Mouse (Mus musculus) spleen, postnatal 4 days (tissue): ENCODE results near the gene Kif12.

Source experiments
- DNase-seq, 2 experiments: peaks; one replicate each; pipeline ENCODE4 v3.0.0; 2022; ENCODE audit warnings: low spot score in 2 of 2

Gene Kif12

DNA sequence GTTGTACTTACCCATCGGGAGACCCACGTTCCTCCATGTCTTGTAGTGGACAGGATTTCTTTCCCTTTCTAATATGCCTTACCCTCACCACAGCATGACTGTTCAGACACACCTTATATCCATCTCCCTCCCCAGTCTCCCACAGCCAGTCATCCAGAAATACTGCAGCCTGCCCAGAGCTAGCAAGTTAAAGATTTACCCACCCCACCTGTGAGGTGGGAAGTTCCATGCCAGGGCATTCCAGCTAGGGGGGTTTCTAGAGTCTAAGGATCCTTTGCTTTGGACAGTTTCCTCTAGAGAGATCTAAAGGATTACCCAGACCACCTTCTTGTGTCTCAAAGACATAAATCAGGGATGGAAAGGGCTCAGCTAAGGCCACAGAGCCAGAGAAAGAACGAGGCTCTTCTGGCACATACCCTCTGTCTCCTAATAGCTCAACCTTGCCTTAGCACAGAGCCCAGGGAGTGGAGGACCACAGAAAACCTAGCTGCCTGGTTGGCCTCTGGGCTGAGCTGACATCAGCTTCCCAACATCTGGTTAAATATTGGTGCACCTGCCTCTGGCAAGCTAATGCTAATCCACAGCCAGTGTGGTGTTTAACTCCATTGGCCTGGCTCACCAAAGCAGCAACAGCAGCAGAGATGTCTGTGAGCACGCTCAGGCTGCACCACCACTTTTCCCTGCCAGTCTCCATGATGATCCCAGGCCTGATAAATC is at the start of gene Kif12:
Gene Kif12 (minus strand): TSS at position 163 of the 717 bp plus-strand sequence.
- DNase-seq, result no peak

- no peak for DNase-seq
Measured at GRCm38 (mm10) chr4:63221096-63221958, 49.4 kb upstream of the Kif12 start.

DNA sequence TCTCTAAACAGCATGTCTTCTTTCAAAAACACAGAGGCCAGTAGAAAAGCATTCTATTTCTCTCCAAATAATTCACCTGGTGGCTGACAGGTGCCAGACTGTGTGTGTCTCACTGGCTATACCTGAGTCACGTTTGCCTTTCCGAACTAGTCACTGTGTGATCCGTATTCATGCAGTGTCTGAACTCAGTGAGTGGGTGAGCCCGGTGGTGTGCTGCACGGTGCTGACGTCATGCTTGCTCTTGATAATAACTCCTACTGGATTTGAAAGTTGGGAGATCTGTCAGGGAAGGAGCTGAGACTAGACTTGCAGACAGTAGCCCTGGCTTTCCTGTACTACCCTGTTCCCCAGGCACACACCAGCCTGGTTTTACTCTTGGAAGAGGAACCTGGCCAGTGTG is 47.7 kb upstream of the Kif12 start:
- DNase-seq, result no peak

GRCm38 (mm10) chr4:63219059-63219458 is 47.1 kb upstream of the Kif12 start:
- DNase-seq, result no peak

GRCm38 (mm10) chr4:63217513-63217912 is 45.6 kb upstream of the Kif12 start:
- DNase-seq, result no peak

DNA sequence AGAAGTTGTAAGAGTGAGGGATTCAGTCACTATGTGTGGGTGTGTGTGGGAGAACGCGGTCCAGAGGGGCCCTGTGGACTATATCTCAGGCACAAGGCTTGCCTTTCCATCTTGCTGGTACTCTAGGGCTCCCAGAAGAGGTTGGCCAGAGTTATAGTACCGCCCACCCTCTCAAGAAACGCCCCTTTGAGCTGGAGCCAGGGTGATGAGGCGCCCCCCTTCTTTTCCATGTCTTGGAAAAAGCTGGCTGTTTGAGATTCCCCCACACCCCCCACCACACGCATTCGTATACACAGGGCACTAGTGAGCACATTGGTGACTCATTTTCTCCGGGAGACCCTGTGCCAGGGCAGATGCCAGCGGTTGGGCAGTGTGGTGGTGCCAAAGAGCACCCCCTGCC is 44.6 kb upstream of the Kif12 start:
- no peak for DNase-seq

- DNase-seq, result peak; percentile 37 to 77
Measured at GRCm38 (mm10) chr4:63215993-63216531, 44.1 kb upstream of the Kif12 start.

DNA sequence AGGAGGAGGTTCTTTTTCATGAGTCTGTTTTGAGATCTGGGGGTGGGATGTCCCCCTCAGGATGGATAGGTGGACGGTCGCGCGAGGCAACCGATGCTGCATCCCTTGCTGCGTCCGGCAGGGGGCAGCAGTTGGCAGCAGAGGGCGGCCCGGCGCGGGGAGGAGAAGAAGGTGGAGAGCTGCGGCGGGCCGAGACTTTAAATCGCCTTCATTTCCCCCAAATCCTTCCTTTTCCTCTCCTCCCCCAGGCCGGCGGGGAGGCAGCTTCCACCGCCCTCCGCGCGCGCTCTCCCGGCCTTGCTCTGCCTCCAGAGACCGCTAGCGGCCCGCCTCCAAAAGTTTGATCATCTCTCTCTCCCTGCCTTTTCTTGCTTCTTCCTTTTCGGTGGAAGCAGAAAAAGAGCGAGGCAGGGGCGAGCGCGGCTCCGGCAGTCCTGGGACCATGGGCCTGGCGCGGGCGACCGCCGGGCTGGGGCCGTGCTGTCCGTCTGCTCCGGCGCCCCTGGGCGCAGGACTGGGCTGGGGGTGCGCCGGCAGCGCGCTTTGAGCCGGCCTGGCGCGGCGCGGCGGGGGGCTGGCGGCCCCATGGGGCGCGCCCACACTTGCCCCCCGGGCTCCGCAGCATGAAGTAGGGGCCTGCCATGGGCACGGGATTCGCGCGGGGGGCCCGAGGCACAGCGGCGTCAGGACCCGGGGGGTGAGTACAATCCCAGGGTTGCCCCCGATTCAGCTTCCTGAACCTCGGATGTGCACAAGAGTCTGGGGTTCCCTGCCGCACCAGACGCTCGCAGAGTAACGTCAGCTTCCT is 43.5 kb upstream of the Kif12 start:
- peak; percentile 67 to 89 for DNase-seq

DNA sequence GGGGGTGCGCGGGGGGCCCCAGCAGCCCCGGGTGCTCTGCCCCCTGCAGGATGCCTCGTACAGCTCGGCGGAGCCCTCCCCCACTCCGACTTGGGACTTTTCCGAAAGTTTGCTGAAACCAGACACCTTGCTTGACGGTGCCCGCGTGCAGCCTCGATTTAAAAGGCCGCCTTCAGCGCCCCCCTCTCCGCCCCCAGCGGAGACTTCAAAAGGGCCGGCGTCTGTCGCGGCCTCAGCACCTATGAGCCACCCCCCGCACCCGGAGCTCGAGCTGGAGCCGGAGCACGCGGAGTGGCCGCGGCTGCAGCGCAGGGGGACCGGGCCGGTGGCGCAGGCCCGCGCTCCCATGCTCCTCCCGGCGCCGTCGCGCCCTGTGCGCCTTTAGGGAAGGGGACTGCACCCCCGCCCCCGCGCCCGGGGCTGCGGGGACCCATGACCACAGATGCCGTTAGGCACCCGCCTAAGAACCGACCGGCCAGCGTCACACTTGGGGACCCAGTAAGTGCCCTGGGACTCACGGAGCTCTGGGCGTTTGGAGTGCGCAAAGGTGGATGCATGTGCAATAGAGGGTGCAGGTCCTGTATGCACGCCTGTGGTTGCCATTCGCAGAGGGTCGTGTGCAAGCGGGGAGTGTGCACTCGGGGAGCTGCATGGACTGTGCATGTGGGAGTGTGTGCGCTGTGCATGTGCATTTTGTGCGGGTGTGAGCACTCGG is 42.1 kb upstream of the Kif12 start, which contains the start of gene Col27a1:
Gene Col27a1 (plus strand): TSS at position 98 of the 715 bp plus-strand sequence.
- DNase-seq, result no peak

DNA sequence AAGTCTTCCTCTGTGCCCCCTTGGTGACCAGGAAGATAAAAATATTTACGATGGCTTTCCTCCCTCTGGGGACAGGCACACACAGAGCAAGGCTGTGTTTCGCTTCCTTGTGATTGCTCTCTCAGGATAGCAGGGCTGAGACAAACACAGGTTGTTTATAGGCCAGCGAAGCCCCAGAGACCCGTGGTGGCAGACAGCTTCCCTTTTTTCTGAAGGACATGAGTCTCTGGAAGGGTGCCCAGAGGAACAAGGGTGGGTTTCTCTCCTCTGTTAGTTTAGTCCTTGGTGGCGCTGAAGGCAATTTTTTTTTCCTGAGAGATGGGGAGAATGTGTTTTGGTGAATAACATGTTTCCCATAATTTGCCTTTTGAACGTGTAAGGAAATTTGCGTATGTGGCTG is 33.7 kb upstream of the Kif12 start:
- peak in 1 of 2 experiments; percentile 18 for DNase-seq

DNA sequence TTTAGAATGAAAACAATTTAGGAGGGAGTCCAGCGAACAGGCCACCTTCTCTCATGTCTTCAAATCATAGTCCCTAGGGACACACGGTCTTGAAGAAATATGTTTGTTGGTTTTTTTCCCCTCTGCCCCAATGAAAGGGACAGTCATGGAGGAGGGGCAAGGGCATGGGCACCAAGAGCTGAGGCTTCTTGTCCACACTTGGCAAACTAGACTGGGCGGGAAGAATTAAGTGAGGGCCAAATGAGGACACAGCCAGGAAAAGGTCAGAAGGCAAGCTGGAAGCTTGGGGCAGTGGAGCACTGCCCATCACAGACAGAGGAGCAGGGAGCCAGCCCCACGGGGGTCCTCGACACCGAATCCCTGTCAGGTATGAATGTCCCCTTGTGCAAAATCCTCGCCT is 31.9 kb upstream of the Kif12 start:
- no peak for DNase-seq

GRCm38 (mm10) chr4:63199366-63199765 is 27.4 kb upstream of the Kif12 start:
- DNase-seq, result no peak

DNA sequence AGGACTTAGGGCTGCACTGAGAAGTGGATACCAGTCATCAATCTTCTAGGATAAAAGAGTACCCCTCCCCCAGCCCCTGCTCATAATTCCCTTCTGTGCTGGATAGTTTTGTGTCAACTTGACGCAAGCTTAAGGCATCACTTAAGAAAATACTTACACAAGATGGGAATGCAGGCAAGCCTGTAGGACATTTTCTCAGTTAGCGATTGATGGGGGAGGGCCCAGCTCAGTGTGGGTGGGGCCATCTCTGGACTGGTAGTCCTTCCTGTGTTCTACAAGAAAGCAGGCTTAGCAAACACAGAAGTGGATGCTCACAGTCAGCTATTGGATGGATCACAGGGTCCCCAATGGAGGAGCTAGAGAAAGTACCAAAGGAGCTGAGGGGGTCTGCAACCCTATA is 22.4 kb upstream of the Kif12 start:
- DNase-seq, result no peak

- DNase-seq, result no peak
Measured at GRCm38 (mm10) chr4:63191641-63192040, 19.7 kb upstream of the Kif12 start.

- DNase-seq, result no peak
Measured at GRCm38 (mm10) chr4:63186281-63186870, 14.4 kb upstream of the Kif12 start.

DNA sequence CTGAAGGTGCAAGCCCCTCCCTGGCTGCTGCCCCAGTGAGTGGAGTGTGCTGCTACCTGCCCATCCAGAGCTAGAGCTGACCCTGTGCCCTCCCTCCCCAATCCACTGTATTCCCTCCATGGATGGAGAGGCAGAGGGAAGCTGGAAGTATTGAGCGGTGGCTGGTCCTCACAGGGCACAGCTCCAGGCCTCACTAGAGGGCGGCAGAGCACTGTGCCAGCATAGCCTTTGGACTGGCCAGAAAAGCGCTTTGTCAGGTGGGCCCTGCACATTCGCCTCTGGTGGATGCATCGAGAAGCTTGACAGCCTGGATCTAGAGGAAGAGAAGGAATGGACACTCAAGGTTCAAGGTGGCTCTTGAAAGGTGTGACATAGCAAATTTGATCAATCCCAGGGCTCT is 9.6 kb upstream of the Kif12 start:
- peak in 1 of 2 experiments; percentile 20 for DNase-seq

GRCm38 (mm10) chr4:63171122-63171521 is 809 bp downstream of the Kif12 start:
- no peak for DNase-seq

DNA sequence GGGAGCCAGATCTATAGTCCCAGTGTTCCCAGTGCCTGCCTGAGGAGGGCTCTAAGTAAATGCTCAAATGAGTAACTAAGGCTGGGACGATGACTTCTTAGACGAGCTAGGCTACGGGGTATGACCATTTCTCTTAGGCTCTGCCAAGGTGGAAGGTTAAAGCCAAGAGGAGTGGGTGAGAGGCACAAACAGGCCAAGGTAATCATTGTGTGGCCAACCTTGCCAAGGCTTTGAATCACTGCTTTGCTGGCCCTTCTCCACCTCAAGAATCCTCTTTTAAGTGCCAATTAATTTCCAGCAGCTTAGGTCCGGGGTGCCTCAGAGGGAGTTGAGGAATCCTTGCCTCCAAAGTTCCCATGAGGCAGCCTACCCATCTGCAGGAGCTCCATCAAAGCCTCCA is 1.9 kb downstream of the Kif12 start:
- no peak for DNase-seq

DNA sequence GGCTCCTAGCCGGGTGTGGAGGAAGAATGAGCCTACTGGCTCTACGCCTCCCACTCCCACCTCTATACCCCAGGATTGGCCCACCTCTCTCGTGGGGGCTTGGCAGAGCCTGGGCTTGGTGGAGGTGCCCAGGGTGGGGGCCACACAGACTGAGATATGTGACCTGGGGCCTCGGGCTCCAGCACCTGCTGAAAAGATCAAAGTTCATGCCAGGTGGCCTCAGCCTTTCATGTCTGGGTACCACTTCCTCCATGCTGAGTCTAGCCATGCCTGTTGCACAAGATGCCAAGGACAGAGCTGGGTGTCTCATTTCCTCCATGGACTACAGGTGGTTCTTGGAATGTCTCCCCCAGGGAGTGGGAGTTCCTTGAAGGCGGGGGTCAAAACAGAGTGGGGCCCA is 5.6 kb downstream of the Kif12 start:
- no peak for DNase-seq

DNA sequence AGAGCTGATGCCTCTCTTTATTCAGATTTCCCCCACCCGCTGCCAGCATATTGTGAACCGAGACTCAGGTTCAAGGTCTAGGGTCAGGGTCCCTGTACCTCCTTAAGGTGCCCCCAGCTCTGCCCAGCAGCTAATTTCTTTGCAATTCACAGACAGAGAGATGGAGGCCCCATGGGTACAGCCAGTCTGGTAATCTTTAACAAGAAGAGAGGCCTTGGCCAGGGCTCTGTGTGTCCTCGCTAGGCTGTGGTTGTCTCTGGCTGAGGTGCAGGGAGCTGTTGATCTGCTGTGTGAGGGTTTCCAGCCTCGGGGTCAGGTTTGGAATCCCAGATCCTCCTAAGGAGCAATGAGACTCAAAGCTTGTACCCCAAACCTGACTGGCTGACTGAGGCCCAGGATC is 6.3 kb downstream of the Kif12 start:
- no peak for DNase-seq
